Mouse (Mus musculus): Measurements from ENCODE around the gene Myo3b. TPM values are rescaled to one million over a fixed set of nuclear protein-coding genes. Genes with fewer than 3 reads are reported as not detected.

Gene Myo3b
- polyA plus RNA-seq, 1 experiment from 2014 or later: not detected

DNA sequence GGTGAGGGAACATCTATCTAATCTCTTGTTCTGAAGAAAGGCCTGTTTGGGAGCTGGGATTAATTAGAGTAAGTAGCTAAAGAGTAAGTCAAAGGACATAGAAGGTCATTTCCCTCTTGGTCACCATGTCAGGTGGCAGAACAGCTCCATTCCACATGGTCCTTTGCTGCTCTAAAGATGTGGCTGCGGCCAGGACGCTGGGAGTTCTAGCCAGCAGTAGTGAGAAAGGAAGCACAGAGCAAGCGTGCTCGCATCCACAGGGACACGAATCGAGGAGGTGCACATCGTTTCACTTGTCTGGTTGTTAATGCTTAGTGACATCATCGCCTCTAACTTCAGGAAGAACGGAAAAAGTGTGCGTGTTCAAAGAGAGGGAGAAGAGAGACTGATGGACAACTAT is 212.3 kb downstream of the Myo3b start:
- no peak overlapping the region for H3K4me3 ChIP-seq (replicated peaks)
- WGBS (ENCODE audit: insufficient replicate concordance): 64% methylated on average over 10 of the region's 10 CpGs
- no peaks in the 10 kb centered on the region for H3K36me3 ChIP-seq (replicated peaks)
- no peak for ATAC-seq (ENCODE audit: insufficient read depth)
- no peak overlapping the region for H3K4me2 ChIP-seq
- no peak overlapping the region for H3K27ac ChIP-seq (replicated peaks)
- no peaks in the 10 kb centered on the region for H3K9me3 ChIP-seq (replicated peaks)
- H3K9ac ChIP-seq: no peak overlapping the region
- H3K27me3 ChIP-seq: no peaks in the 10 kb centered on the region
- H3K4me1 ChIP-seq (replicated peaks): no peaks in the 10 kb centered on the region

DNA sequence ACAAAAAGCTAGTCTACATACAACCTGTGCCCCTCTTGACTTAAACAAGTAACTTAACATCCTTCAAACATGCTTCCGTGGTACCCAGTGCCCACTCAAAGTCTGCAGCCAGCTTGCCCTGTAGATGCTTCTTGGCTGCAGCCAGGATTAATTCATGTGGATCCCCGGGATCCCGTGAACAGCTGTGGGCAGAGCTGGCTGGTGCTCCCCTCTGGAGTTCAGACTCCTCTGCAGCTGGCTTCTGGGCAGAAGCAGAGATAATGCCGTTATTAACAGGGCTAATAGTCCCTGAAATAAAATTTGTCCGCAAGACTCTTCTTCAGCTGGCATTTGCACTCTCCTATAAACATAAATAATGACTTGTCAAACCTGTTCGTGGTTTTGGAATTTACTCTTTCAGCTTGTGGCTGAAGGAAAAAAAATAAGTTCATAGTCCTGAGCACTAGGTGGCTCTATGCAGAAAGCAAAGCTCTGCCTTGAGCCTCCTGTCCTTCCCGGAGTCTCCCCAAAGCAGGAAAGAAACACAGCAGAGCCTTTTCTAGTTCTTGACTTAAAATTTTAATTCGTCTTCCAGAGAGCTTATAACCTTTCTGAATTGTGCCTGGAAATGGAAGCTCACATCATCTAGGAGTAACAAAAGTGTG is 220.6 kb downstream of the Myo3b start:
- no peak overlapping the region for H3K4me3 ChIP-seq (replicated peaks)
- WGBS (ENCODE audit: insufficient replicate concordance): 18% methylated on average over 8 of the region's 8 CpGs
- no peaks in the 10 kb centered on the region for H3K27me3 ChIP-seq
- H3K9ac ChIP-seq: no peak overlapping the region
- no peaks in the 10 kb centered on the region for H3K36me3 ChIP-seq (replicated peaks)
- no peak overlapping the region for H3K4me2 ChIP-seq
- ATAC-seq (ENCODE audit: insufficient read depth): no peak
- no peaks in the 10 kb centered on the region for H3K4me1 ChIP-seq (replicated peaks)
- H3K9me3 ChIP-seq (replicated peaks): no peaks in the 10 kb centered on the region
- H3K27ac ChIP-seq (replicated peaks): no peak overlapping the region

DNA sequence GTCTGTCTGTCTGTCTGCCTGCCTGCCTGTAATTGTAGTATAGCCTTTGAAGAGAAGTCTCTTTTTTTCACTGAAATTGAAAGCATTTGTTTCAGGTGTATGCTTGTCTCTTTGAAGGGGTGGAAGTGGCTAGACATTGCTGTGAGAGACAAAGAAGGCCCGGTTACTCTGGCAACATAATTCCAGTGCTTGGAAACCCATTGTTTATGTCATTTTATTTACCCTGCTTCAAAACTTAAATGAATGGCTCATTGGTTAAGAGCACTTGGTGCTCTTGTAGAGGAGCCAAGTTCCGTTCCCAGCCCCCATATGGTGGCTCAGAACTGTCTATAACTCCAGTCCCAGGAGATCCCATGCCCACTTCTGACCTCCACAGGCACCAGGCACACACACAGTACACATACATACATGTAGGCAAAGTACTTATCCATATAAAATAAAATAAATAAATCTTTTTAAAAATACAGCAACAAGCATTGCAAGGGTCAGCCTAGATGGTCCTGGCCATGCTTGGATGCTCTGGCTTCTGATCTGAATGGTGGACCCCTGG is 221.8 kb downstream of the Myo3b start:
- no peaks in the 10 kb centered on the region for H3K9me3 ChIP-seq (replicated peaks)
- ATAC-seq (ENCODE audit: insufficient read depth): no peak
- H3K27me3 ChIP-seq: no peaks in the 10 kb centered on the region
- no peak overlapping the region for H3K4me3 ChIP-seq (replicated peaks)
- H3K4me1 ChIP-seq (replicated peaks): no peaks in the 10 kb centered on the region
- WGBS (ENCODE audit: insufficient replicate concordance): 49% methylated on average over 2 of the region's 2 CpGs
- H3K36me3 ChIP-seq (replicated peaks): no peaks in the 10 kb centered on the region
- H3K9ac ChIP-seq: no peak overlapping the region
- no peak overlapping the region for H3K27ac ChIP-seq (replicated peaks)
- H3K4me2 ChIP-seq: no peak overlapping the region

DNA sequence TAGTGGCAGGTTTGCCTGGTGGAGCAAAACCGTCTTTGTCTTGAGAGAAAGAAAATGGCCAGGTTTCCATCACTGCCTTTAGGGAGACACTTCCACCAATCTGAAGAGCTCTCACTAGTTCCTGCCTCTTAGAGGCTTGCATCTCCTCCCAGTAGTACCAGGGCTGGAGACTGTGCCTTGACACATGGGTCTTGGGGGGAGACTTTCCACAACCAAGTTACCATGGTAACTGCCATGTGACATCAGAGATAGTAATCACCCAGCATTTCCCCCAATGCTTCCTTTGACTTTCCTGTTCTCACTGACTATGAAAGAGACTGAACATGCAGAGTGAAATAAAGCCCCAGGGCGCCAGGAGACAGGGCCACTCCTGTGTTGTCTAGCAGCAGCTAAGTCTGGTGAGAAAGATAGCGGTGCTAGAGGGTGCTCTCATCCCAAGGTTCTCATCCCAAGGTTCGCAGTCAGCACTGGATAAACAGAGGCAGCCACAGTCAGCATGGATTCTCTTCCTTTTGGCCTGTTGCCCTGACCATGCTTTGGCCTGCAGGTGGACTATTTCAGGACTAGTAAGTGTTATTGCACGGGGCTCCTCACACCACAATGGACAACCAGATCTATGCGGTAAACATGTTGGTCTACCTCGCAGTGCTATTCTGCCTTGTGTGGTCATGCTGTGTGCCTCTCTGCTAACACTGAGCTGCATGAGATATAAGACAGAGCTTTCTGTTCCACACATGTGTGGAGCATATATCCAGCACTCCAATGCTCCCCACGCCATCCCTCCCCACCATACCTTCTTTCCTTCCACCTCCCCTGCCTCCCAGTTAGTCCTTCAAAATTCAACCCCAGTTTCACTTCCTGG is 223.0 kb downstream of the Myo3b start:
- Histone ChIP-seq H3K9ac (no peak overlapping the region), H3K9me3 (replicated peaks) (no peaks in the 10 kb centered on the region), H3K27ac (replicated peaks) (no peak overlapping the region), H3K4me3 (replicated peaks) (no peak overlapping the region), H3K4me1 (replicated peaks) (no peaks in the 10 kb centered on the region), H3K27me3 (no peaks in the 10 kb centered on the region), H3K4me2 (no peak overlapping the region), H3K36me3 (replicated peaks) (no peaks in the 10 kb centered on the region)
- WGBS (ENCODE audit: insufficient replicate concordance): 31% methylated on average over 8 of the region's 8 CpGs
- no peak for ATAC-seq (ENCODE audit: insufficient read depth)

DNA sequence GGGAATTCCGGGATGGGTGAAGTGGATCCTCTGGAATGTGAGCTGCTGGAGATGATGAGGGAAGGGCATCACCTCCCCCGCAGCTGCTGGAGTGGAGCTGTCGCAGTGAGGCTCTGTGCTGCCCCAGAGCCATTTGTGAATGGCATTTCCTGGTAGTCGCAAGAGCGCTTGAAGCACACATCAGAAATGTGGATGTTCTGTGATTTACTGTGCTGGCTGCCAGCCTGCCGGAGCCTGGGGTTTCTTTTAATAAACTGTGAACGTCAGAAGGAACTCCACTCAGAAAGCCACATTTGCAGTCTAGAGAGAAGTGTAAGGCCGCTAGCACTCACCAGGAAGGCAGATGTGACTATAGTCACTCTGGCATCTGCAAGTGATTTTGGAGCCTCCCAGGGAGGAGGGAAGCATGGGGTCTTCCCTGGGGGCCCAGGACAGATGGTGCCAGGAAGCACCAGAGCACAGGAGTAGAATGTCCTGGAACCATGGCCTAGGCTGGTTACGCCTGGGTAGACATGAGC is 223.7 kb downstream of the Myo3b start:
- H3K4me3 ChIP-seq (replicated peaks): no peak overlapping the region
- no peak overlapping the region for H3K27ac ChIP-seq (replicated peaks)
- H3K27me3 ChIP-seq: no peaks in the 10 kb centered on the region
- no peak overlapping the region for H3K9ac ChIP-seq
- no peaks in the 10 kb centered on the region for H3K36me3 ChIP-seq (replicated peaks)
- ATAC-seq (ENCODE audit: insufficient read depth): no peak
- no peaks in the 10 kb centered on the region for H3K4me1 ChIP-seq (replicated peaks)
- 19% methylated on average over 9 of the region's 9 CpGs for WGBS (ENCODE audit: insufficient replicate concordance)
- H3K9me3 ChIP-seq (replicated peaks): no peaks in the 10 kb centered on the region
- H3K4me2 ChIP-seq: no peak overlapping the region

DNA sequence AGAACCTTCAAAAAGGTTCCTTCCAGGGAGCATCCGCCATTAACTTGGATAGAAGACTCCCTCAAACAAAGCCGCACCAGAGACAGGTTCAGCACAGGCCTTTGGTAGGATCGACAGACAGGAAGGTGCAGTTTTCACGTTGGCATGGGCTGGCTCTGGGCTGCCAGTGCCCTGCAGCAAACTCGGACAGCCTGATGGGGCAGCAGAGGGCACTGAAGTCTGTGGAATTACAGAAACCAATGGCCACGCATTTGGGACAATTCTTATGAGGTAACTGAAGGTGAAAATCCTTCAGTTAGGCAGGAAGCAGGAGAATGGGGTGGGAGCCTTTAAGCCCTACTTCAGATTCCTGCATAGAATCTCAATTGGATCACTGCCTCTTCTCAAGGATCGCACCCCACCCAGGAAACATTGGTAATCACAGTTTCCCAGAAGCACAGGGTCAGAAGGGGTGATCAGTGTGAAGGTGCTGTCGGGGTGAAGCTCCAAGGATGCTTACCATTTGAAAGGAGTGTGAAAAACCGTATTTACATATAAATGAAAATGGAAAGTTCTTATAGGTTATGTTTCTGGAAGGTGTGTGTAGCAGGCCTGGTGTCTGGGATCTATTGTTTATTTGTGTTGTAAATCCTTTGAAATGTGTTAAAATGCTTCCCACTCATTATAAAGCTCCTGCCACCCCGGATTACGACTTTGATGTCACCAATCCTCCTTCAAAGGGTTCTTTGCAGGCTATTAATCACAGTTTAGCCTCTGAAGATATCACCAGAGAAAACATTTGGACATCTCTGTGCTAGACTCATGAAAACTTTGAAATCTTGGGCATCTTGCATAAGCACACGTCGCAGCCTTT is 239.7 kb downstream of the Myo3b start:
- Histone ChIP-seq H3K9ac (no peak overlapping the region), H3K4me2 (no peak overlapping the region), H3K27ac (replicated peaks) (no peak overlapping the region), H3K27me3 (no peaks in the 10 kb centered on the region), H3K9me3 (replicated peaks) (no peaks in the 10 kb centered on the region), H3K4me3 (replicated peaks) (no peak overlapping the region), H3K4me1 (replicated peaks) (no peaks in the 10 kb centered on the region), H3K36me3 (replicated peaks) (no peaks in the 10 kb centered on the region)
- ATAC-seq (ENCODE audit: insufficient read depth): no peak
- WGBS (ENCODE audit: insufficient replicate concordance): 24% methylated on average over 13 of the region's 13 CpGs

DNA sequence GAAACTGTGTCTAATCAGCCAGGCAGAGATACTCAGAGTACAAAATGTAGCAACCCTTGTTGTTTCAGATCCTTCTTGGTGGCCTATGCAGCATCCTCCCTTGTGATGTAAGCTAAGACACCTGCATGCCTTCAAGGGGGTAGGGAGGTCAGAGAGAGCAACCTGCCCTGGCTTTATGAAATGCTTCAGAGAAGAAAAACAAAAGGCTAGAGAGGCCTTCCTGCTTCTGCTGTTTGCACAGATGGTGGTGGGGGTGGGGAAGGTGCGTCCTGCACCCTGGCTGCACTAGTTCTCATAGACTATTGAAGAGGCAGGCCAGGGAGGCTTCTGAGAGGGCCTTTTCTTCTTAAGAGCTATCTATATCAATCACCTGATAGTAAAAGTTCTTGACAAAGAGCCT is 245.2 kb downstream of the Myo3b start:
- ATAC-seq (ENCODE audit: insufficient read depth): no peak
- H3K36me3 ChIP-seq (replicated peaks): no peaks in the 10 kb centered on the region
- WGBS (ENCODE audit: insufficient replicate concordance): 50% methylated on average over 1 of the region's 1 CpGs
- H3K4me1 ChIP-seq (replicated peaks): no peaks in the 10 kb centered on the region
- no peaks in the 10 kb centered on the region for H3K27me3 ChIP-seq
- no peak overlapping the region for H3K9ac ChIP-seq
- no peak overlapping the region for H3K27ac ChIP-seq (replicated peaks)
- no peak overlapping the region for H3K4me3 ChIP-seq (replicated peaks)
- no peaks in the 10 kb centered on the region for H3K9me3 ChIP-seq (replicated peaks)
- no peak overlapping the region for H3K4me2 ChIP-seq

DNA sequence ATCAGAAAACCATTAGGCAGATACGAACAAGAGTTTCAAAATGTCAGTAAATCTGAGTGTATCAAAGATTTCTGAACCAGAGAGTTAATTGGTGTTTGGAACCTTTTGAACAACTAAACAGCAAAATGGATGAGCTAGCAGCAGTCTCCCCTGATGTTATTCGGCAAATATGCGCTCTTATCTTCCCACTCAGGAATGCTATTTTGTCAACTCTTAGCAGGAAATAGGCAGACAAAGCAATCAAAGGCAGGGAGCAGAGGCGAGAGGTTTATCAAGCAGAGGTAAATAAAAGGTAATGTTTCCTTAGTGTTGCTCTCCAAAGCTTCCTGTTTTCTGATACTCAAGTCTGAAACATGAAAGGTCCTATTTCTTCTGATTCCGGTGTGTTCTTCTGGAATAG is 252.1 kb downstream of the Myo3b start:
- Histone ChIP-seq H3K4me1 (replicated peaks) (no peaks in the 10 kb centered on the region), H3K9ac (no peak overlapping the region), H3K9me3 (replicated peaks) (no peaks in the 10 kb centered on the region), H3K4me2 (no peak overlapping the region), H3K27me3 (no peaks in the 10 kb centered on the region), H3K27ac (replicated peaks) (no peak overlapping the region), H3K36me3 (replicated peaks) (no peaks in the 10 kb centered on the region), H3K4me3 (replicated peaks) (no peak overlapping the region)
- WGBS (ENCODE audit: insufficient replicate concordance): 20% methylated on average over 5 of the region's 5 CpGs
- ATAC-seq (ENCODE audit: insufficient read depth): no peak

DNA sequence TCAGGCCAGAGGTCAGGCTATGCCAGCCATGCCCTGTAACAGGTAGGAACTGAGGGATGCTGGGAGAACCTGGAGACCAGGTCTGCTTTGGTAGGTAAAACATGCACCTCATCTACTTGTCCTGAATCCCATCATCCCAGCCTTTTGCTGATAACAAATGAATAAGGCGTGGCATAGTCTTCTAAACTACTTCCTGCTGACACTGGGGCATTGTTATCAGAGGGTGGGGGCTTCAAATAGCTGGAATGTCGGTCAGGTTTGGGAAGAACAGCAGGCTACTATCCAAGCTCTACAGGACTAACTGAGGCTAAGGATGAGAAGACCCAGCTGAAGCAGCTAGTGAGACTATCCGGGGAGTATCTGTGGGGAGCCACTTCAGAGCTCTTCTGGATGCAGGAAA is 253.8 kb downstream of the Myo3b start:
- Histone ChIP-seq H3K4me2 (no peak overlapping the region), H3K27me3 (no peaks in the 10 kb centered on the region), H3K9ac (no peak overlapping the region), H3K4me1 (replicated peaks) (no peaks in the 10 kb centered on the region), H3K4me3 (replicated peaks) (no peak overlapping the region), H3K27ac (replicated peaks) (no peak overlapping the region), H3K9me3 (replicated peaks) (no peaks in the 10 kb centered on the region), H3K36me3 (replicated peaks) (no peaks in the 10 kb centered on the region)
- WGBS (ENCODE audit: insufficient replicate concordance): 33% methylated on average over 3 of the region's 3 CpGs
- ATAC-seq (ENCODE audit: insufficient read depth): no peak

DNA sequence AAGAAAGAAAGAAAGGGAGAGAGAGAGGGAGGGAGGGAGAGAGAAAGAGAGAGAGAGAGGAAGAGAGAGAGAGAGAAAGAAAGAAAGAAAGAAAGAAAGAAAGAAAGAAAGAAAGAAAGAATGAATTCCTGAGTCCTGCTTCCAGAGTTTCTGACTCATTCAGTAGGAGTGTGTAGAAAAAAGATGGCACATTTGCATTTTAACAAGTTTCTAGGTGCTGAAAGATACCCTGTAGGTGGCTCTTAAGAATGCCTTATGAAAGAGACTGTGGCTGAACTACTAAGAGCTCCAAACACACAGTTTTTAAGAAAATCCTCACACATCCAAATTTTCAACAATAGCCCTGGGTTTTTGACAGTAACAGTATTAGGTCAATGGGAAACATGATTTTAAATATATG is 264.0 kb downstream of the Myo3b start:
- no peak overlapping the region for H3K4me2 ChIP-seq
- H3K9ac ChIP-seq: no peak overlapping the region
- no peaks in the 10 kb centered on the region for H3K4me1 ChIP-seq (replicated peaks)
- H3K27ac ChIP-seq (replicated peaks): no peak overlapping the region
- H3K36me3 ChIP-seq (replicated peaks): no peaks in the 10 kb centered on the region
- no peaks in the 10 kb centered on the region for H3K27me3 ChIP-seq
- no peak overlapping the region for H3K4me3 ChIP-seq (replicated peaks)
- no peaks in the 10 kb centered on the region for H3K9me3 ChIP-seq (replicated peaks)
- no peak for ATAC-seq (ENCODE audit: insufficient read depth)

DNA sequence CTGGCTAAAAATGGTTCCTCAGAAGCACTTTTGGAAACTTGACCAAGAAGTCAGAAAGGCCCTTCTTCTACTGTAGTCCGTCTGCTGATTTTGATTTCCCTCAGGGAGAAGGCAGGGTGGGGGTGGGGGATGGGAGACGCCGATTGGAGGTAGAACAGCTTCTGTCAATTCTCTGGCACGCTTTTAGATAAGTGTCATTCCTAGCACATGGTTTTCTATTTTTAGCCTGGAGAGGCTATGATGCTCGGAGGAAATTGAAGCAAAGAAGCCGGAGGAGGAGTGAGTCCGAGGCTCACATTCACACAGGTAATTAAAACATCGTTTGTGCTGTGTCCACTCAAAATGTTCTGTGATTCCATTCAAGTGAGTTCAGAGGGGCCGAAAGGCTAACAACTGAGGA is 276.2 kb downstream of the Myo3b start:
- H3K9ac ChIP-seq: no peak overlapping the region
- H3K27me3 ChIP-seq: no peaks in the 10 kb centered on the region
- no peaks in the 10 kb centered on the region for H3K4me1 ChIP-seq (replicated peaks)
- no peak overlapping the region for H3K4me3 ChIP-seq (replicated peaks)
- no peaks in the 10 kb centered on the region for H3K9me3 ChIP-seq (replicated peaks)
- ATAC-seq (ENCODE audit: insufficient read depth): no peak
- 52% methylated on average over 9 of the region's 9 CpGs for WGBS (ENCODE audit: insufficient replicate concordance)
- H3K4me2 ChIP-seq: no peak overlapping the region
- no peak overlapping the region for H3K27ac ChIP-seq (replicated peaks)
- H3K36me3 ChIP-seq (replicated peaks): no peaks in the 10 kb centered on the region

Measured in liver, embryonic 15.5 days (tissue).